Mouse (Mus musculus): ENCODE data around the gene Ube2m. TPM values are rescaled to one million over a fixed set of nuclear protein-coding genes. Genes with fewer than 3 reads are reported as not detected.

The Ube2m gene
- total and polyA plus RNA-seq, 2 experiments from 2014 or later, result 116 to 290 TPM

DNA sequence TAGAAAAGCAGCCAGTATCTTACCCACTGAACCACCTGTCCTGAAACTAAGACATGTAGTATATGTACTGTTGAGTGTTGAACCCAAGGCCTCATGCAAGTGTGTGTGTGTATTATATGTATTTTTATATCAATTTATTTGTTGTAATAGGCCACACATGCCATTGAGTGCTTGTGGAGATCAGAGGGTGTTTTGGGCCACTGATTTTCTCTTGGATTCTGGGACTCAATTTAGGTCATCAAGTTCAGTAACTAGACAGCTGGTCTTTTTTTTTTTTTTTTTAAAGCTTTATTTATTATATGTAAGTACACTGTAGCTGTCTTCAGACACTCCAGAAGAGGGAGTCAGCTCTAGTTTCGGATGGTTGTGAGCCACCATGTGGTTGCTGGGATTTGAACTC is 22.9 kb downstream of the Ube2m start:
- no peaks in the 10 kb centered on the region for H3K36me3 ChIP-seq (replicated peaks; ENCODE audit: control insufficient read depth, insufficient read depth, low read length)
- DNase-seq (ENCODE audit: low spot score), result no peak
- no peaks in the 10 kb centered on the region for H3K27me3 ChIP-seq (ENCODE audit: control insufficient read depth, insufficient read depth, low read length)
- H3K4me3 ChIP-seq (ENCODE audit: low read depth, low read length), result no peak overlapping the region
- peaks cover 6% of the 10 kb centered on the region for H3K4me1 ChIP-seq (ENCODE audit: control insufficient read depth, insufficient read depth)
- no peak overlapping the region for H3K9ac ChIP-seq (replicated peaks; ENCODE audit: low read depth, low read length)
- TF ChIP-seq CTCF (IDR thresholded peaks at IDR 0.05; ENCODE audit: low read depth), result no peak
- TF ChIP-seq EP300 (IDR thresholded peaks at IDR 0.05; ENCODE audit: low read depth), result no peak
- ATAC-seq (ENCODE audit: insufficient read depth, low read depth), result no peak
- H3K4me2 ChIP-seq (ENCODE audit: low read depth, low read length), result no peak overlapping the region
- 77% methylated on average over 1 of the region's 1 CpGs for WGBS
- H3K9me3 ChIP-seq (replicated peaks; ENCODE audit: control insufficient read depth, low read length), result no peaks in the 10 kb centered on the region
- H3K27ac ChIP-seq (ENCODE audit: low read depth), result no peak overlapping the region

GRCm38 (mm10) chr7:13014275-13014839 is 23.7 kb downstream of the Ube2m start:
- Histone ChIP-seq H3K27me3 (ENCODE audit: control insufficient read depth, insufficient read depth, low read length) (no peaks in the 10 kb centered on the region), H3K4me2 (ENCODE audit: low read depth, low read length) (no peak overlapping the region), H3K27ac (ENCODE audit: low read depth) (no peak overlapping the region), H3K36me3 (replicated peaks; ENCODE audit: control insufficient read depth, insufficient read depth, low read length) (no peaks in the 10 kb centered on the region), H3K4me1 (ENCODE audit: control insufficient read depth, insufficient read depth) (peaks cover 6% of the 10 kb centered on the region), H3K9me3 (replicated peaks; ENCODE audit: control insufficient read depth, low read length) (no peaks in the 10 kb centered on the region), H3K4me3 (ENCODE audit: low read depth, low read length) (no peak overlapping the region), H3K9ac (replicated peaks; ENCODE audit: low read depth, low read length) (no peak overlapping the region)
- 36% methylated on average over 6 of the region's 6 CpGs for WGBS
- ATAC-seq (ENCODE audit: insufficient read depth, low read depth) (no peak), DNase-seq (ENCODE audit: low spot score) (no peak)
- TF ChIP-seq CTCF (IDR thresholded peaks at IDR 0.05; ENCODE audit: low read depth) (no peak), EP300 (IDR thresholded peaks at IDR 0.05; ENCODE audit: low read depth) (no peak)

DNA sequence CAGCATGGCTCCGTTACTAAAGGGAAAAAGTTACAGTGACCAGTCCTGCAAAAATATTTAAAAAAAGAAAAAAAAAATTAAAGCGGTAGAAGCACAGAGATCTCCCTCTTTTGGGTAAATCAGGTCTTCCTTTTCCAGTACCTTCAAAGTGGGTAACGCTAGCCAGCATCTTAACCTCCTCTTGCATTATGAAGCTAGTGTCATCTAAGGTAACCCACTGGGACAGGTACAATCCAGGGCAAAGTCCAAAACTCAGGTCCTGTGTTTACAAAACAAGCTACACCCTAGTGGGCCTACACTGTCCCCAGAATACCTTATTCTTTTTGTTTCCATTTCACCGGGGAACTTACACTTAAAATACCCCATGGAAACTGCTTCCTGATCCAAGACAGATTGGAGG is 24.4 kb downstream of the Ube2m start:
- DNase-seq (ENCODE audit: low spot score) (no peak), ATAC-seq (ENCODE audit: insufficient read depth, low read depth) (no peak)
- H3K9me3 ChIP-seq (replicated peaks; ENCODE audit: control insufficient read depth, low read length), result no peaks in the 10 kb centered on the region
- no peak overlapping the region for H3K4me2 ChIP-seq (ENCODE audit: low read depth, low read length)
- H3K9ac ChIP-seq (replicated peaks; ENCODE audit: low read depth, low read length), result no peak overlapping the region
- no peaks in the 10 kb centered on the region for H3K36me3 ChIP-seq (replicated peaks; ENCODE audit: control insufficient read depth, insufficient read depth, low read length)
- H3K27me3 ChIP-seq (ENCODE audit: control insufficient read depth, insufficient read depth, low read length), result no peaks in the 10 kb centered on the region
- 53% methylated on average over 4 of the region's 4 CpGs for WGBS
- H3K4me1 ChIP-seq (ENCODE audit: control insufficient read depth, insufficient read depth), result peaks cover 6% of the 10 kb centered on the region
- H3K4me3 ChIP-seq (ENCODE audit: low read depth, low read length), result no peak overlapping the region
- no peak overlapping the region for H3K27ac ChIP-seq (ENCODE audit: low read depth)
- no peak for TF ChIP-seq EP300 (IDR thresholded peaks at IDR 0.05; ENCODE audit: low read depth)
- TF ChIP-seq CTCF (IDR thresholded peaks at IDR 0.05; ENCODE audit: low read depth), result no peak

DNA sequence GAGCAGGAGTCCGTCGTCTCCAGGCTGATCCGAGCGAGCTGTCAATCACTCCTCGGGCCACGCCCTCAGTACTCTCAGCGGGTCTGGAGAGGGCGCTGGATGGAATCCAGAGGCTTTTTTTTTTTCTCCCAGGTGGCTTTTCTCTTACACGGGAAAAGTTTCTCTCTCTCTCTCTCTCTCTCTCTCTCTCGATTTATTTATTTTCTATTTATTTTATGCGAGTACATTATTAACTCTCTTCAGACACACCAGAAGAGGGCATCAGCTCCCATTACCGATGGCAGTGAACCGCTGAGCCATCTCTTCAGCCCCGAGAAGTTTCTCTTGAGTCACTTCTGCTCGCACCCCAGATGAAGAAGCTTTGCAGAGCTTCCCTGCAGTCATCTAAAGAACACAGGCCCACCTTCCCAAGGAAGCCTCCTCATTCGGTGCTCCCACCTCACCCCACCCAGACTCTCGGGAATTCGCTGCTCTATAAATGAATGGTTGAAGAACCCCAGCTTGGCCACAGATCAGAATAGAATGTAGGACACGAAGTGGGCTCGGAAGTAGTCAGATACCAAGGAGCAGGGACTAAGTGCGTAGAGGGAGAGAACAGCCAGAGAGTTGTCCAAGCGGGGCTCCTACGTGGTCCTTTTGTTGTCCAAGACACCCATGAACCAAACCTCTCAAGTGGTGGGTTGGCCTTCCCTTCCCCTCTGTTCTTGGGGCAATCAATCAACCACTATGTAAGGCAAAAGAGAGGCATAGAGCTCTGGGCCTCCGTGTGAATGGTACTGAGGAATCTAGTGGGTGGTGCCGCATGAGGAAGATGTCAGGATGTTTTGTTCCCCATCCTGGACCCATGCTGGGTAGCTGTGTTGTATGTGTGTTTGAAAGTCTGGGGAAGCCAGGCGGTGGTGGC is 27.8 kb downstream of the Ube2m start, which contains the start of gene Zbtb45:
Zbtb45 (minus strand) TSS at position 30 of the 904 bp plus-strand sequence.
- TF ChIP-seq EP300 (IDR thresholded peaks at IDR 0.05; ENCODE audit: low read depth), result no peak
- no peak for TF ChIP-seq CTCF (IDR thresholded peaks at IDR 0.05; ENCODE audit: low read depth)
- Histone ChIP-seq H3K27ac (ENCODE audit: low read depth) (peak within 1 kb of the TSS; percentile 90), H3K4me3 (ENCODE audit: low read depth, low read length) (peak within 1 kb of the TSS; percentile 73), H3K36me3 (replicated peaks; ENCODE audit: control insufficient read depth, insufficient read depth, low read length) (peaks cover 27% of the 10 kb centered on the region), H3K4me2 (ENCODE audit: low read depth, low read length) (peak within 1 kb of the TSS; percentile 80), H3K9me3 (replicated peaks; ENCODE audit: control insufficient read depth, low read length) (no peaks in the 10 kb centered on the region), H3K4me1 (ENCODE audit: control insufficient read depth, insufficient read depth) (peaks cover 6% of the 10 kb centered on the region), H3K9ac (replicated peaks; ENCODE audit: low read depth, low read length) (peak within 1 kb of the TSS; percentile 64), H3K27me3 (ENCODE audit: control insufficient read depth, insufficient read depth, low read length) (no peaks in the 10 kb centered on the region)
- no peak for DNase-seq (ENCODE audit: low spot score)
- ATAC-seq (ENCODE audit: insufficient read depth, low read depth), result no peak
- WGBS, result 13% methylated on average over 26 of the region's 26 CpGs

DNA sequence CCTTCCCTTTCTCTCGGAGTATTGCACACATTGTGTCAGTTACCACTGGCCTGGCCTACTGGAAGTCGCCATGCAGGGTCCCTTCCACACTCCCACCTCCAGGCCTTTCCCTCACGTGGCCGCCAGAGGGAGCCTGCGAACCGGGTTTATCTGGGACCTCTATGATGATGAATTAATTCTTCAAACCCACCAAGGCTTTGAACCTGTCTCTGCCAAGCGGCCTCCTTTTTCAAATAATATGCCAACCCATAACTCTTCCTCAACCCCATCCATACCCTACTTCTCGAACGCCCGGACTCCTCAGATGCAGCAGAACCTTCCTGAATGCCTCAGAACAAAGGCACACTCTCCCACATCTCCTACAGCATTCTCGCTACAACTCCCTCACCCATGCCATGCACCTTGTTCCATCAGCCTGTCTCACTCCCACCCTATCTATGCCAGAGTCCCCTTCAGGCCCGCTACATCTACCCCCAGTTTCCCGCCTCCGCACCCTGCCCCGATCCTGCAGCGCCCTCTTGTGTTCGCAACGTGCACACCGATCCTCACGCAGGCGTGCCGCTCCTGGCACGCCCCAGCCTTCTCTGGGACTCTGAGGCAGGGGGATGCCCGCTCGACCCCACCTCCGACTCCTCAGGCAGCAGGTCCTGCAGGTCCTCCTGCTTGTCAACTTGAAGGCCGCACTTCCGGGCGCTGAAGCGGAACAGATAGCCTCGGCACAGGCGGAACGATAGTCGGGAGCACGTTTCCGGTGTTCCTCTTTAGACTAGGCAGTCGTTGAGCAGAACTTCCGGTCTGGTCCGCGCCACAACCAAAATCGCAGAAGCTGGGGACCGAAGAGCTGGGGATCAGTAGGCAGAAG is 28.7 kb downstream of the Ube2m start:
- WGBS, result under 1% methylated on average over 42 of the region's 42 CpGs
- Histone ChIP-seq H3K27me3 (ENCODE audit: control insufficient read depth, insufficient read depth, low read length) (no peaks in the 10 kb centered on the region), H3K9ac (replicated peaks; ENCODE audit: low read depth, low read length) (peak overlapping the region; percentile 64), H3K9me3 (replicated peaks; ENCODE audit: control insufficient read depth, low read length) (no peaks in the 10 kb centered on the region), H3K27ac (ENCODE audit: low read depth) (peak overlapping the region; percentile 90), H3K36me3 (replicated peaks; ENCODE audit: control insufficient read depth, insufficient read depth, low read length) (peaks cover 35% of the 10 kb centered on the region), H3K4me3 (ENCODE audit: low read depth, low read length) (peak overlapping the region; percentile 73), H3K4me1 (ENCODE audit: control insufficient read depth, insufficient read depth) (peaks cover 6% of the 10 kb centered on the region), H3K4me2 (ENCODE audit: low read depth, low read length) (peak overlapping the region; percentile 80)
- ATAC-seq (ENCODE audit: insufficient read depth, low read depth) (peak; percentile 91), DNase-seq (ENCODE audit: low spot score) (peak; percentile 93)
- TF ChIP-seq CTCF (IDR thresholded peaks at IDR 0.05; ENCODE audit: low read depth) (peak; percentile 79), EP300 (IDR thresholded peaks at IDR 0.05; ENCODE audit: low read depth) (no peak)

All from heart, postnatal 0 days (tissue).